Mouse (Mus musculus): ENCODE results near the gene Tmem262. TPM values are rescaled to one million over a fixed set of nuclear protein-coding genes. Genes with fewer than 3 reads are reported as not detected.
"Not testable (repeated sequence)": the region's sequence is repeated elsewhere in the genome, so short reads cannot be mapped to it uniquely, and the experiment has no call there.

The Tmem262 gene
- not detected in 2 replicates for polyA plus RNA-seq (2016; fragmentation: Nextera tagmentation; extraction: Ambion mirVana)

DNA sequence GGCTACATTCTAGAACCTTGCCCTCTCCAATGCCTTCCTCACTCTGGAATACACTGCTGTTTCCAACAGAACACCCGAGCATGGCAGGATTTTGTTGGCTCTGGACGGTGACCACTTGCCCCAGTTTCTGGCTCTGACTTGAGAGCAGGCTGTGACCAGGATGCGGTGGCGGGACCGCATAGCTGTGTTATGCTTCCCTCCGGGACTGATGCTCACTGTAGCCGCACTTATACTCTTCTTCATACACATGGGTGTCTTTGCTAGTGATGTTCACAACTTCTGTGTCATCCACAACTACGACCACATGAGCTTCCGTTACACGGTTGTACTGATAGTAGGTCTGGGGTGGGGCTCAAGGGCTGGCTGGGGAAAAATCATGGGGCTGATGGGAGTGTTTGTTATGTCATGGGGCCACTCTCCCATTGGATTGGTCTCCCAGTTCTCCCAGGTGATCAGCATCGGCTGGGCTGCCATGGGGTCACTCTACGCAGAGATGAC lies at the start of gene Tmem262:
Tmem262 (plus strand) TSS at position 51 of the 498 bp plus-strand sequence.
- DNase-seq (ENCODE audit: low spot score), result no peak
- 92% methylated on average over 12 of the region's 12 CpGs for WGBS
- peak within 1 kb of the TSS; percentile 4; the same call in 1 of the 2 replicates for H3K4me3 ChIP-seq
- H3K27me3 ChIP-seq (ENCODE audit: low read depth, poor library complexity, severe bottlenecking), result no peaks in the 10 kb centered on the region
- no peak within 1 kb of the TSS for H3K27ac ChIP-seq (replicated peaks)
- H3K9me3 ChIP-seq (replicated peaks), result no peaks in the 10 kb centered on the region
- peaks cover 40% of the 10 kb centered on the region for H3K4me1 ChIP-seq
- peaks cover 41% of the 10 kb centered on the region for H3K36me3 ChIP-seq

- H3K36me3 ChIP-seq, result no peaks in the 10 kb centered on the region
- WGBS, result 75% methylated on average over 14 of the region's 14 CpGs
- no peak overlapping the region for H3K27ac ChIP-seq (replicated peaks)
- DNase-seq (ENCODE audit: low spot score), result no peak
- no peak overlapping the region for H3K4me3 ChIP-seq
- no peaks in the 10 kb centered on the region for H3K4me1 ChIP-seq
- no peaks in the 10 kb centered on the region for H3K9me3 ChIP-seq (replicated peaks)
- H3K27me3 ChIP-seq (ENCODE audit: low read depth, poor library complexity, severe bottlenecking), result no peaks in the 10 kb centered on the region
Observed at GRCm38 (mm10) chr19:6030520-6031280, 49.1 kb upstream of the Tmem262 start.

- Histone ChIP-seq H3K27ac (replicated peaks) (no peak overlapping the region), H3K9me3 (replicated peaks) (no peaks in the 10 kb centered on the region), H3K4me1 (no peaks in the 10 kb centered on the region), H3K4me3 (no peak overlapping the region), H3K27me3 (ENCODE audit: low read depth, poor library complexity, severe bottlenecking) (no peaks in the 10 kb centered on the region), H3K36me3 (no peaks in the 10 kb centered on the region)
- no peak for DNase-seq (ENCODE audit: low spot score)
- 78% methylated on average over 9 of the region's 9 CpGs for WGBS
Observed at GRCm38 (mm10) chr19:6035966-6036585, 43.8 kb upstream of the Tmem262 start.

- Histone ChIP-seq H3K36me3 (no peaks in the 10 kb centered on the region), H3K9me3 (replicated peaks) (no peaks in the 10 kb centered on the region), H3K27ac (replicated peaks) (no peak overlapping the region), H3K4me1 (peaks cover 9% of the 10 kb centered on the region; the same call in 1 of the 2 replicates), H3K4me3 (no peak overlapping the region), H3K27me3 (ENCODE audit: low read depth, poor library complexity, severe bottlenecking) (no peaks in the 10 kb centered on the region)
- DNase-seq (ENCODE audit: low spot score), result no peak
Observed at GRCm38 (mm10) chr19:6037695-6038094, 42.1 kb upstream of the Tmem262 start.

DNA sequence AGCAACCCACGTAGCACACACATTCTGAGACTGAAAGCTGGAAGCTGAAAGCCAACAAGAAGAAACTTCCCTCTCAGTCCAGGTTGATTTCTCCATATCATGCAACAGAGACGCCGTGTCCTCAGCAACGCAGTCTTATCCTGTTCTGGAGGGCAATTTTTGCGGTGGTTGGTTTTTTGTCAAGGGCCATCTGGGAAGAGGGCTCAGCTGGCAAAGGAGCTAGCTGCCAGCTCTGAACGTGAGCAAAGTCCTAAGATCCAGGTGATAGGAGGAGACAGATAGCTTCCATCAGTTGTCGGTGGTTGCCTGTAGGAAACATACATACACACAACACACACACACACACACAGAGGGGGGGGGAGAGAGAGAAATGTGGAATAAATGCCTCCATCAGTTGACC lies 41.5 kb upstream of the Tmem262 start:
- no peak overlapping the region for H3K4me3 ChIP-seq
- H3K27ac ChIP-seq (replicated peaks), result no peak overlapping the region
- no peaks in the 10 kb centered on the region for H3K9me3 ChIP-seq (replicated peaks)
- no peaks in the 10 kb centered on the region for H3K36me3 ChIP-seq
- H3K4me1 ChIP-seq, result peaks cover 9% of the 10 kb centered on the region; the same call in 1 of the 2 replicates
- no peaks in the 10 kb centered on the region for H3K27me3 ChIP-seq (ENCODE audit: low read depth, poor library complexity, severe bottlenecking)
- 87% methylated on average over 7 of the region's 7 CpGs for WGBS
- no peak for DNase-seq (ENCODE audit: low spot score)

DNA sequence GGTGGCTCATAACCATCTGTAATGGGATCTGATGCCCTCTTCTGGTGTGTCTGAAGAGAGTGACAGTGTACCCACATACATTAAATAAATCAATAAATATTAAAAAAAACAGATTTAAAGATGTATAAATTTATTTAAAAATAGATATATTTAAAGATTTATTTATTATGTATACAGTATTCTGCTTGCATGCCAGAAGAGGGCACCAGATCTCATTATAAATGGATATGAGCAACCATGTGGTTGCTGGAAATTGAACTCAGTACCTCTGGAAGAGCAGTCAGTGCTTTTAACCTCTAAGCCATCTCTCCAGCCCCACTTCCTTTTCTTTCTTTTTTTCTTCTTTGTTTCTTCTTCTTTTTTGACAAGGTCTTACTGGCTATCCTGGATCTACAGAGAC lies 39.8 kb upstream of the Tmem262 start:
- H3K27me3 ChIP-seq (ENCODE audit: low read depth, poor library complexity, severe bottlenecking), result no peaks in the 10 kb centered on the region
- no peak for DNase-seq (ENCODE audit: low spot score)
- H3K9me3 ChIP-seq (replicated peaks), result no peaks in the 10 kb centered on the region
- H3K36me3 ChIP-seq, result peaks cover 5% of the 10 kb centered on the region
- no peak overlapping the region for H3K4me3 ChIP-seq
- H3K4me1 ChIP-seq, result peaks cover 11% of the 10 kb centered on the region
- no peak overlapping the region for H3K27ac ChIP-seq (replicated peaks)

DNA sequence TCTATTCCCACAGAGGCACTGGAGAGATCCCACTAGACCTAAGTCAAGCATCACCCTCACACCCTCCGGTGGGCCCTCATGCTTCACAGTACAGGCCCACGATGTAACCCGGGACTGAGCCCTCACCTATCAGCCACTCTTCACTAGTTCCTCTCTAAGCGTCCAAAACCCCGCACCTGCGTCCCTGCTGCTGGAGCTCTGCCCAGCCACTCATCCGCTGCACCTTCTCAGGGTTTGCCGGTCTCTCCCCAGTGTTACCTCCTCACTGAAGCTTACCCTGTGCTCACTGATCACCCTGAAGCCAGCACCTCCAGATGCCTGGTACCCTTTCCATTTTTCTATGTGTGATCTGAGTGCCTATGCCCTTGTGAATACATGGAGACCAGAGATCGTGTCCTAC lies 37.5 kb upstream of the Tmem262 start:
- H3K4me3 ChIP-seq, result no peak overlapping the region
- no peaks in the 10 kb centered on the region for H3K9me3 ChIP-seq (replicated peaks)
- DNase-seq (ENCODE audit: low spot score), result no peak
- peaks cover 21% of the 10 kb centered on the region for H3K4me1 ChIP-seq
- WGBS, result 81% methylated on average over 9 of the region's 9 CpGs
- peaks cover 5% of the 10 kb centered on the region for H3K36me3 ChIP-seq
- no peaks in the 10 kb centered on the region for H3K27me3 ChIP-seq (ENCODE audit: low read depth, poor library complexity, severe bottlenecking)
- peak overlapping the region; percentile 28; the same call in 1 of the 2 replicates for H3K27ac ChIP-seq (replicated peaks)

DNA sequence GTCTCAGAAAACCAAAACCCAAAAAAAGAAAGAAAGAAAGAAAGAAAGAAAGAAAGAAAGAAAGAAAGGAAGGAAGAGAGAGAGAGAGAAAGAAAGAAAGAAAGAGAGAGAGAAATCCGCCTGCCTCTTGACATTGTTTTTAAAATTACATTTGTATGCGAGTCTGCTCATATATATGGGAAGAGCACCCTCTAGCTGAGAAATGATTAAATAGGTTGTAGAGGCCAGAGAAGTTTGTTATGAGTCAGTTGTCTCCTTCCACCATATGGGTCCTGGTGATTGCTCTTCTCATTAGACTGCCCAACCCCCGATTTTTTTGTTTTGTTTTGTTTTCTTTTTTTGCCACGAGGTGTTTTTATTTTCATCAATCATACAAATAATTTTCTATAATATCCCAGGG lies 35.7 kb upstream of the Tmem262 start:
- H3K36me3 ChIP-seq, result peaks cover 19% of the 10 kb centered on the region
- H3K4me1 ChIP-seq, result peaks cover 33% of the 10 kb centered on the region
- not testable (repeated sequence) for H3K27me3 ChIP-seq (ENCODE audit: low read depth, poor library complexity, severe bottlenecking); H3K4me3 ChIP-seq; DNase-seq (ENCODE audit: low spot score); H3K27ac ChIP-seq (replicated peaks); H3K9me3 ChIP-seq (replicated peaks)
- WGBS, result 73% methylated on average over 4 of the region's 4 CpGs

GRCm38 (mm10) chr19:6045366-6046293 lies 34.2 kb upstream of the Tmem262 start:
- Histone ChIP-seq H3K9me3 (replicated peaks) (no peaks in the 10 kb centered on the region), H3K36me3 (peaks cover 34% of the 10 kb centered on the region), H3K4me1 (peaks cover 33% of the 10 kb centered on the region), H3K27me3 (ENCODE audit: low read depth, poor library complexity, severe bottlenecking) (no peaks in the 10 kb centered on the region), H3K4me3 (peak overlapping the region; percentile 97), H3K27ac (replicated peaks) (peak overlapping the region; percentile 99)
- DNase-seq (ENCODE audit: low spot score), result no peak
- 25% methylated on average over 20 of the region's 20 CpGs for WGBS

DNA sequence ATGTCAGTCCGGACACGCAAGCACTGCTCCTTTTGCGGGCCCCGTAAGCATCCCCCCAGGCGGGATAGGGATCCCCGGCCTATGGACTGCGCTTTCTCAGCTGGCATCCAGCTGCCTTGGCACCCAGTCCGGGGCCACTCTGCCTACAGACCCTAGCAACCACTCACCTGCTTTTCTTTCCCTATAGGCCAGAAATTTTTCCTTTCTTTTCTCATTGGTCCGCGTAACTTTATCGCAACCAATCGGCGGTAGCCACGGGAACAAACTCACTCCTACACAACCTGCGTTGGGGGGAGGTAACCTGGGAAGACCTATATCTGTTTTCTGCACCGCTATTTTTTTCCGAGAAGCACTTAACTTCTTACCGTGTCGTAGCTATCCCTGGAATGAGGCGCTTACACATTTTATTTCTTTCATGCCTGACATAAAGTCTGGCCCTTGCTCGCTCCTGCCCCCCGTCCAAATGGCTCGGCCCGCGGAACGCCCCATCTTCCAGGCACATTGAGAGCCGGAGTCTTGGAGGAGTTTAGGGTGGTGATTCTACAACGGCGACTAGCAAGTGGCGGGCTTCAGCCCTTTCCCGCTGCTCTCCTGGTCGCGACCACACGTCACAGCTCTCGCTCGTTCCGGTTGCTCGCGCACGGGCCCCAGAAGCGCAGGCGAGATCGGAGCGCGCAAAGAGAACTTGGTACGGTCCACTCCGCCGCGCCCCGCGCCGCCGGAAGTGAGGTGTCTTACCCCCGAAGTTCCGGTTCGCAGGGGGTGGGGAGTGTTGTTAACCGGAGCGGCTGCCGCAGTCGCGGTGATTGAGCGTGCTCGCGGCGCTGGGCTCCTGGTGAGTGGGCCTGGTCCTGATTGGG lies 33.3 kb upstream of the Tmem262 start, which contains the start of gene Syvn1:
Syvn1 (plus strand) TSS at position 283 of the 860 bp plus-strand sequence.
- Histone ChIP-seq H3K9me3 (replicated peaks) (no peaks in the 10 kb centered on the region), H3K27ac (replicated peaks) (peak within 1 kb of the TSS; percentile 99), H3K36me3 (peaks cover 43% of the 10 kb centered on the region), H3K4me3 (peak within 1 kb of the TSS; percentile 97), H3K4me1 (peaks cover 31% of the 10 kb centered on the region), H3K27me3 (ENCODE audit: low read depth, poor library complexity, severe bottlenecking) (no peaks in the 10 kb centered on the region)
- under 1% methylated on average over 65 of the region's 65 CpGs for WGBS
- peak; percentile 92 for DNase-seq (ENCODE audit: low spot score)

- Histone ChIP-seq H3K27ac (replicated peaks) (peak overlapping the region; percentile 99), H3K9me3 (replicated peaks) (no peaks in the 10 kb centered on the region), H3K27me3 (ENCODE audit: low read depth, poor library complexity, severe bottlenecking) (no peaks in the 10 kb centered on the region), H3K36me3 (peaks cover 51% of the 10 kb centered on the region), H3K4me3 (peak overlapping the region; percentile 97), H3K4me1 (peaks cover 24% of the 10 kb centered on the region)
- no peak for DNase-seq (ENCODE audit: low spot score)
- WGBS, result 3% methylated on average over 44 of the region's 44 CpGs
Observed at GRCm38 (mm10) chr19:6047154-6047898, 32.5 kb upstream of the Tmem262 start.

Measured in midbrain, embryonic 10.5 days (tissue).